Mouse (Mus musculus): ENCODE data around the gene Pold3. TPM values are rescaled to one million over a fixed set of nuclear protein-coding genes. Genes with fewer than 3 reads are reported as not detected.

Gene Pold3
- total RNA-seq (2023) = 61.6 to 72.7 TPM (median 63.1 TPM) in 4 replicates

GRCm38 (mm10) chr7:100121376-100121789, at the start of gene Pold3:
TSS of gene Pold3 (minus strand) at chr7:100121565.

DNA sequence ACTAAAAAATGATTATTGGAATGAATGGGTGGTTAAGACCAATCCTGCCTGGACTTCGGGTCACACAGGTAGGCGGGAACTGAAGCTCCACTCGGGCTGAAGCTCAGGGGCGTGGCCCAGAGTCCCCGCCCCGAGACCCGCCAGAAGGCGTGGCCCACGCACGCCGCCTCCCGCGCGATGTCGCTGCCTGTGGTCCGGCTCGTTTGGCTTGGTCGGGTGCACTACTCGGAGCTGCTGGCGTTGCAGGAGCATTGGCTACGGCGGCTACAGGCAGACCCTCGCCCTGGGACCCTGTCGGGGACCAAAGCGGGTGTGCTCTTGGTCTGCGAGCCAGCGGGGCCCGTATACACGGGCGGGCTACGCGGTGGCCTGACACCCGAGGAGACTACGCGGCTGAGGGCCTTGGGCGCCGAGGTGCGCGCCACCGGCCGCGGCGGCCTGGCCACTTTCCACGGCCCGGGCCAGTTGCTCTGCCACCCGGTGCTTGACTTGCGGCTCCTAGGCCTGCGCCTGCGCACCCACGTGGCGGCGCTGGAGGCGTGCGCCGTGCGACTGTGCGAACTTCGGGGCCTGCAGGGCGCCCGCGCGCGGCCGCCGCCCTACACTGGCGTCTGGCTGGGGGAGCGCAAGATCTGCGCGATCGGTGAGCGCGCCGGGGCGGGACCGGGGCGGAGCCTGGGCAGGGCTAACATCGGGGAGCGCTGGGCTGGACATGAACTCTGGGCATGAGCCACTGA, 37.9 kb upstream of the Pold3 start, which contains the start of gene Lipt2:
Gene Lipt2, plus strand, starts transcription at position 173 of the 737 bp plus-strand sequence.

Other genes starting within 250 kb of the Pold3 start
- 28.6 to 30.3 TPM (median 29.7 TPM) in 4 replicates for gene Rnf169, start 141.1 kb downstream of the Pold3 start, total RNA-seq (2023)
- not detected in 4 replicates for gene Chrdl2, start 115.4 kb downstream of the Pold3 start, total RNA-seq (2023)
- 0.82 to 1.4 TPM (median 1.1 TPM) in 4 replicates for gene Lipt2, start 37.7 kb upstream of the Pold3 start, total RNA-seq (2023)
- not detected in 4 replicates for gene Kcne3, start 54.9 kb upstream of the Pold3 start, total RNA-seq (2023)
- gene Pgm2l1, start 105.8 kb upstream of the Pold3 start, total RNA-seq (2023) = 16.7 to 19.2 TPM (median 18.6 TPM) in 4 replicates
- gene P4ha3, start 164.0 kb upstream of the Pold3 start, total RNA-seq (2023) = 0.45 to 1.2 TPM in 2 of 4 replicates, not detected in the others